Mouse (Mus musculus): ENCODE measurements at regions not wholly inside any gene's neighbourhood (a gene's known extent, or its start where the extent isn't known, plus 50 kb on each side); places are given as distances from the start of the nearest gene placed in this dataset.
A peak's percentile ranks its signal among the peaks of the same experiment; 100 is the strongest.
"Not testable (repeated sequence)": the region's sequence is repeated elsewhere in the genome, so short reads cannot be mapped to it uniquely, and the experiment has no call there.

GRCm38 (mm10) chr5:102123285-102123684, 53.6 kb upstream of the Wdfy3 start:
- WGBS: 61% methylated on average over 6 of the region's 6 CpGs

GRCm38 (mm10) chr5:102126737-102127136, 57.0 kb upstream of the Wdfy3 start:
- Histone ChIP-seq H3K4me1 (ENCODE audit: control insufficient read depth, insufficient read depth, low read length) (no peaks in the 10 kb centered on the region), H3K36me3 (ENCODE audit: control insufficient read depth, insufficient read depth, low read length) (no peaks in the 10 kb centered on the region), H3K9ac (replicated peaks; ENCODE audit: low read depth, low read length) (no peak overlapping the region), H3K4me3 (ENCODE audit: low read depth, low read length) (no peak overlapping the region), H3K9me3 (ENCODE audit: control insufficient read depth, low read length) (no peaks in the 10 kb centered on the region), H3K27ac (ENCODE audit: low read depth, low read length) (no peak overlapping the region), H3K4me2 (ENCODE audit: low read depth, low read length) (no peak overlapping the region), H3K27me3 (ENCODE audit: control insufficient read depth, insufficient read depth, low read length) (no peaks in the 10 kb centered on the region)
- WGBS: 16% methylated on average over 3 of the region's 3 CpGs
- no peak for ATAC-seq (ENCODE audit: low read depth)

More at GRCm38 (mm10) chr5:102123285-102123684, 53.6 kb upstream of the Wdfy3 start:
- H3K36me3 ChIP-seq (ENCODE audit: control insufficient read depth, insufficient read depth, low read length): no peaks in the 10 kb centered on the region
- H3K4me2 ChIP-seq (ENCODE audit: low read depth, low read length): no peak overlapping the region
- H3K9ac ChIP-seq (replicated peaks; ENCODE audit: low read depth, low read length): no peak overlapping the region
- no peaks in the 10 kb centered on the region for H3K27me3 ChIP-seq (ENCODE audit: control insufficient read depth, insufficient read depth, low read length)
- H3K4me1 ChIP-seq (ENCODE audit: control insufficient read depth, insufficient read depth, low read length): no peaks in the 10 kb centered on the region
- no peaks in the 10 kb centered on the region for H3K9me3 ChIP-seq (ENCODE audit: control insufficient read depth, low read length)
- H3K27ac ChIP-seq (ENCODE audit: low read depth, low read length): no peak overlapping the region
- H3K4me3 ChIP-seq (ENCODE audit: low read depth, low read length): no peak overlapping the region
- ATAC-seq (ENCODE audit: low read depth): no peak; the same call in 1 of the 2 replicates

GRCm38 (mm10) chr5:102147991-102148390, 78.3 kb upstream of the Wdfy3 start:
- WGBS: 80% methylated on average over 4 of the region's 4 CpGs
- H3K4me1 ChIP-seq (ENCODE audit: control insufficient read depth, insufficient read depth, low read length): no peaks in the 10 kb centered on the region
- no peak overlapping the region for H3K27ac ChIP-seq (ENCODE audit: low read depth, low read length)
- no peak overlapping the region for H3K9ac ChIP-seq (replicated peaks; ENCODE audit: low read depth, low read length)
- no peak overlapping the region for H3K4me2 ChIP-seq (ENCODE audit: low read depth, low read length)
- no peaks in the 10 kb centered on the region for H3K27me3 ChIP-seq (ENCODE audit: control insufficient read depth, insufficient read depth, low read length)
- no peak for ATAC-seq (ENCODE audit: low read depth)
- H3K4me3 ChIP-seq (ENCODE audit: low read depth, low read length): no peak overlapping the region
- no peaks in the 10 kb centered on the region for H3K36me3 ChIP-seq (ENCODE audit: control insufficient read depth, insufficient read depth, low read length)
- H3K9me3 ChIP-seq (ENCODE audit: control insufficient read depth, low read length): no peaks in the 10 kb centered on the region

- Histone ChIP-seq H3K27me3 (ENCODE audit: control insufficient read depth, insufficient read depth, low read length) (no peaks in the 10 kb centered on the region), H3K27ac (ENCODE audit: low read depth, low read length) (no peak overlapping the region), H3K4me1 (ENCODE audit: control insufficient read depth, insufficient read depth, low read length) (no peaks in the 10 kb centered on the region), H3K4me2 (ENCODE audit: low read depth, low read length) (no peak overlapping the region), H3K9ac (replicated peaks; ENCODE audit: low read depth, low read length) (no peak overlapping the region), H3K9me3 (ENCODE audit: control insufficient read depth, low read length) (no peaks in the 10 kb centered on the region), H3K36me3 (ENCODE audit: control insufficient read depth, insufficient read depth, low read length) (no peaks in the 10 kb centered on the region), H3K4me3 (ENCODE audit: low read depth, low read length) (no peak overlapping the region)
- 43% methylated on average over 14 of the region's 14 CpGs for WGBS
- ATAC-seq (ENCODE audit: low read depth): peak; percentile 78
Measured at GRCm38 (mm10) chr5:102149481-102150129, 79.9 kb upstream of the Wdfy3 start.

GRCm38 (mm10) chr5:102159621-102160020, 89.9 kb upstream of the Wdfy3 start:
- no peaks in the 10 kb centered on the region for H3K36me3 ChIP-seq (ENCODE audit: control insufficient read depth, insufficient read depth, low read length)
- H3K27ac ChIP-seq (ENCODE audit: low read depth, low read length): no peak overlapping the region
- WGBS: 30% methylated on average over 2 of the region's 2 CpGs
- no peaks in the 10 kb centered on the region for H3K9me3 ChIP-seq (ENCODE audit: control insufficient read depth, low read length)
- no peaks in the 10 kb centered on the region for H3K4me1 ChIP-seq (ENCODE audit: control insufficient read depth, insufficient read depth, low read length)
- H3K27me3 ChIP-seq (ENCODE audit: control insufficient read depth, insufficient read depth, low read length): no peaks in the 10 kb centered on the region
- no peak overlapping the region for H3K9ac ChIP-seq (replicated peaks; ENCODE audit: low read depth, low read length)
- ATAC-seq (ENCODE audit: low read depth): no peak
- no peak overlapping the region for H3K4me3 ChIP-seq (ENCODE audit: low read depth, low read length)
- H3K4me2 ChIP-seq (ENCODE audit: low read depth, low read length): no peak overlapping the region

- H3K4me3 ChIP-seq (ENCODE audit: low read depth, low read length): no peak overlapping the region
- WGBS: 26% methylated on average over 4 of the region's 4 CpGs
- no peaks in the 10 kb centered on the region for H3K27me3 ChIP-seq (ENCODE audit: control insufficient read depth, insufficient read depth, low read length)
- ATAC-seq (ENCODE audit: low read depth): no peak
- no peaks in the 10 kb centered on the region for H3K9me3 ChIP-seq (ENCODE audit: control insufficient read depth, low read length)
- H3K27ac ChIP-seq (ENCODE audit: low read depth, low read length): no peak overlapping the region
- H3K36me3 ChIP-seq (ENCODE audit: control insufficient read depth, insufficient read depth, low read length): no peaks in the 10 kb centered on the region
- H3K4me1 ChIP-seq (ENCODE audit: control insufficient read depth, insufficient read depth, low read length): no peaks in the 10 kb centered on the region
- H3K9ac ChIP-seq (replicated peaks; ENCODE audit: low read depth, low read length): no peak overlapping the region
- H3K4me2 ChIP-seq (ENCODE audit: low read depth, low read length): no peak overlapping the region
Measured at GRCm38 (mm10) chr5:102167981-102168380, 98.3 kb upstream of the Wdfy3 start.

GRCm38 (mm10) chr5:102171808-102172207, 102.1 kb upstream of the Wdfy3 start:
- peak; percentile 51; the same call in 1 of the 2 replicates for ATAC-seq (ENCODE audit: low read depth)
- H3K9me3 ChIP-seq (ENCODE audit: control insufficient read depth, low read length): no peaks in the 10 kb centered on the region

DNA sequence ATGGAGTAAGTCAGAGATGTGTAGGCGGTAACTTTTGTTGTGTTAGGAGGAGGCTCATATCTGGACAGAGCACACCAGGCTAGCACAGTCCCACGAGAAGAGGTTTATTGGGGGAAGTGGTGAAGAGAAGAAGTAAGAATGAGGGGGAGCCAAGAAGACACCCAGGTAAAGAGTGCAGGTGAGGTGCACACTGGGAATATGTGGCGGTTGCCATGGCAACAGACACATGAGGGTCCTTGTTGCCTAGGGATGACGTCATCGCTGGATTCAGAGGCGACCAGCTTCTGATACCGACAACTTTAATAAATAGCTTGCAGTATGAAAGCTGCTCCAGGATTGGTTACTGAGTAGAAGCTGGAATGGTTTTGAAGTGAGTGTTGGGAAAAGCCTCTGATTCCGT, 110.5 kb upstream of the Wdfy3 start:
- WGBS: 90% methylated on average over 8 of the region's 8 CpGs
- no peak overlapping the region for H3K4me2 ChIP-seq (ENCODE audit: low read depth, low read length)
- ATAC-seq (ENCODE audit: low read depth): no peak

More at GRCm38 (mm10) chr5:102171808-102172207, 102.1 kb upstream of the Wdfy3 start:
- H3K27ac ChIP-seq (ENCODE audit: low read depth, low read length): no peak overlapping the region
- H3K4me2 ChIP-seq (ENCODE audit: low read depth, low read length): no peak overlapping the region
- H3K9ac ChIP-seq (replicated peaks; ENCODE audit: low read depth, low read length): no peak overlapping the region
- H3K4me1 ChIP-seq (ENCODE audit: control insufficient read depth, insufficient read depth, low read length): no peaks in the 10 kb centered on the region
- 63% methylated on average over 2 of the region's 3 CpGs for WGBS
- no peaks in the 10 kb centered on the region for H3K36me3 ChIP-seq (ENCODE audit: control insufficient read depth, insufficient read depth, low read length)
- no peaks in the 10 kb centered on the region for H3K27me3 ChIP-seq (ENCODE audit: control insufficient read depth, insufficient read depth, low read length)
- no peak overlapping the region for H3K4me3 ChIP-seq (ENCODE audit: low read depth, low read length)

DNA sequence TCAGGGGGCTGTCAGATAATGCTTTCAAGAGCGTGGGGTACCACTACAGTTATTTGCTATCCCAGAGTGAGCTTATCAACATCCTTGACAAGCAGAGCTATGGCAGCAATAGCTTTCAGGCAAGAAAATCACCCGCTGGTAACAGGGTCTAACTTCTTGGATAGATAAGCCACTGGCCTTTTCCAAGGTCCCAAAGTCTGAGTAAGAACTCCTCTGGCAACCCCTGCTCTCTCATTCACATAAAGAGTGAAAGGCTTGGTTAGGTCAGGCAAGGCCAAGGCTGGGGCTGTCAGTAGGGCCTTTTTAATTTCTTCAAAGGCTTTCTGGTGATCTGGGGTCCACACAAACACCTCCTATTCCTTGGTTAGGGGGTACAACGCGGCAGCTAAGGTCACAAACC, 119.2 kb upstream of the Wdfy3 start:
- ATAC-seq (ENCODE audit: low read depth); H3K9me3 ChIP-seq (ENCODE audit: control insufficient read depth, low read length); H3K36me3 ChIP-seq (ENCODE audit: control insufficient read depth, insufficient read depth, low read length); H3K9ac ChIP-seq (replicated peaks; ENCODE audit: low read depth, low read length); H3K27me3 ChIP-seq (ENCODE audit: control insufficient read depth, insufficient read depth, low read length); H3K27ac ChIP-seq (ENCODE audit: low read depth, low read length); H3K4me1 ChIP-seq (ENCODE audit: control insufficient read depth, insufficient read depth, low read length); H3K4me3 ChIP-seq (ENCODE audit: low read depth, low read length); H3K4me2 ChIP-seq (ENCODE audit: low read depth, low read length): not testable (repeated sequence)
- WGBS: 91% methylated on average over 4 of the region's 4 CpGs

More for the DNA sequence above, 110.5 kb upstream of the Wdfy3 start:
- H3K27me3 ChIP-seq (ENCODE audit: control insufficient read depth, insufficient read depth, low read length): no peaks in the 10 kb centered on the region
- H3K4me3 ChIP-seq (ENCODE audit: low read depth, low read length): no peak overlapping the region
- no peaks in the 10 kb centered on the region for H3K4me1 ChIP-seq (ENCODE audit: control insufficient read depth, insufficient read depth, low read length)
- H3K9ac ChIP-seq (replicated peaks; ENCODE audit: low read depth, low read length): no peak overlapping the region
- H3K36me3 ChIP-seq (ENCODE audit: control insufficient read depth, insufficient read depth, low read length): no peaks in the 10 kb centered on the region
- H3K9me3 ChIP-seq (ENCODE audit: control insufficient read depth, low read length): no peaks in the 10 kb centered on the region
- no peak overlapping the region for H3K27ac ChIP-seq (ENCODE audit: low read depth, low read length)

Data from neural tube, embryonic 14.5 days (tissue).